Mouse (Mus musculus) retina, adult 2 months (tissue): ENCODE data around the gene Layn.
A peak's percentile ranks its signal among the peaks of the same experiment; 100 is the strongest.

Experiments used
- DNase-seq: peaks from one replicate; pipeline ENCODE4 v3.0.0-alpha.2; 2012; ENCODE audit warnings: low read depth, low spot score

The Layn gene

GRCm38 (mm10) chr9:51032785-51033529 lies 43.9 kb downstream of the Layn start:
- no peak for DNase-seq

GRCm38 (mm10) chr9:51032291-51032690 lies 44.6 kb downstream of the Layn start:
- DNase-seq = no peak

GRCm38 (mm10) chr9:51031603-51032002 lies 45.3 kb downstream of the Layn start:
- no peak for DNase-seq

- DNase-seq = no peak
These were observed 46.7 kb downstream of the Layn start for GRCm38 (mm10) chr9:51030147-51030546.

GRCm38 (mm10) chr9:51026952-51027351 lies 49.9 kb downstream of the Layn start:
- DNase-seq = no peak

- no peak for DNase-seq
These were observed 55.6 kb downstream of the Layn start for GRCm38 (mm10) chr9:51021123-51021795.

- DNase-seq = no peak
These were observed 56.5 kb downstream of the Layn start for GRCm38 (mm10) chr9:51020351-51020750.

GRCm38 (mm10) chr9:51019670-51020069 lies 57.2 kb downstream of the Layn start:
- no peak for DNase-seq

GRCm38 (mm10) chr9:51015732-51016131 lies 61.2 kb downstream of the Layn start:
- no peak for DNase-seq

- DNase-seq = no peak
These were observed 63.2 kb downstream of the Layn start for GRCm38 (mm10) chr9:51013644-51014043.

- DNase-seq = peak; percentile 84
These were observed 67.3 kb downstream of the Layn start for GRCm38 (mm10) chr9:51009656-51009950.

GRCm38 (mm10) chr9:51008841-51009655 lies 67.8 kb downstream of the Layn start, which contains the start of gene Sik2:
Gene Sik2 (minus strand): TSS chr9:51009073.
- DNase-seq = peak; percentile 86

- no peak for DNase-seq
These were observed 68.6 kb downstream of the Layn start for GRCm38 (mm10) chr9:51008068-51008840.

GRCm38 (mm10) chr9:51007726-51008067 lies 69.2 kb downstream of the Layn start:
- no peak for DNase-seq

- DNase-seq = peak; percentile 57
These were observed 70.0 kb downstream of the Layn start for GRCm38 (mm10) chr9:51006846-51007245.
